Mouse (Mus musculus) granulocyte monocyte progenitor cell, adult 5-6 weeks (primary cell): ENCODE data around the gene Mgst1. TPM values are rescaled to one million over a fixed set of nuclear protein-coding genes. Genes with fewer than 3 reads are reported as not detected.

Source experiments
- ATAC-seq: replicated peaks from 2 replicates; pipeline ENCODE4 v1.8.0; 2016; ENCODE audit warnings: mild to moderate bottlenecking, moderate TSS enrichment, inconsistent platforms; ENCODE audit not compliant: poor library complexity, severe bottlenecking
- total RNA-seq, 2 experiments: library from RNA; stranded (forward) in 1 of 2; stranded (reverse) in 1 of 2; fragments of 200-712, 200-1000 nt in 1 of 2; fragments of >200 nt in 1 of 2; fragmentation: Nextera tagmentation in 1 of 2; gene quantifications; 2 replicates each; pipeline ENCODE4 v1.2.3; 2014 to 2017

The Mgst1 gene
- total RNA-seq (2014; fragmentation: Nextera tagmentation) (133 and 160 TPM in 2 replicates), total RNA-seq (2017) (93.7 and 185 TPM in 2 replicates)

GRCm38 (mm10) chr6:138139930-138140329, at the start of gene Mgst1:
Gene Mgst1, plus strand, starts transcription at chr6:138140316.
- peak; percentile 76 for ATAC-seq

GRCm38 (mm10) chr6:138092432-138092831, 47.7 kb upstream of the Mgst1 start:
- no peak for ATAC-seq

- peak; percentile 86 for ATAC-seq
Observed at GRCm38 (mm10) chr6:138095060-138095459, 45.1 kb upstream of the Mgst1 start.

- no peak for ATAC-seq
Observed at GRCm38 (mm10) chr6:138099646-138100045, 40.5 kb upstream of the Mgst1 start.

- no peak for ATAC-seq
Observed at GRCm38 (mm10) chr6:138101843-138102242, 38.3 kb upstream of the Mgst1 start.

- no peak for ATAC-seq
Observed at GRCm38 (mm10) chr6:138102940-138103339, 37.2 kb upstream of the Mgst1 start.

- no peak for ATAC-seq
Observed at GRCm38 (mm10) chr6:138104559-138104958, 35.6 kb upstream of the Mgst1 start.

GRCm38 (mm10) chr6:138117496-138117895, 22.6 kb upstream of the Mgst1 start:
- ATAC-seq: no peak

GRCm38 (mm10) chr6:138128392-138129335, 11.5 kb upstream of the Mgst1 start:
- peak; percentile 22; the same call in 1 of the 2 replicates for ATAC-seq

GRCm38 (mm10) chr6:138130541-138130940, 9.6 kb upstream of the Mgst1 start:
- no peak for ATAC-seq

GRCm38 (mm10) chr6:138140336-138140735, 220 bp downstream of the Mgst1 start:
- ATAC-seq: peak; percentile 68

- peak; percentile 76 for ATAC-seq
Observed at GRCm38 (mm10) chr6:138141111-138141592, 1.0 kb downstream of the Mgst1 start.

GRCm38 (mm10) chr6:138142604-138143003, 2.5 kb downstream of the Mgst1 start:
- ATAC-seq: no peak

GRCm38 (mm10) chr6:138143450-138143849, 3.3 kb downstream of the Mgst1 start:
- no peak for ATAC-seq

- ATAC-seq: peak; percentile 92
Observed at GRCm38 (mm10) chr6:138153111-138153510, 13.0 kb downstream of the Mgst1 start.

GRCm38 (mm10) chr6:138163920-138164319, 23.8 kb downstream of the Mgst1 start:
- ATAC-seq: peak; percentile 79

GRCm38 (mm10) chr6:138171480-138172224, 31.5 kb downstream of the Mgst1 start:
- no peak for ATAC-seq
